Mouse (Mus musculus): ENCODE results near the gene Pp2d1.

GRCm38 (mm10) chr17:53554088-53554487, 14.8 kb upstream of the Pp2d1 start:
- TF ChIP-seq CTCF (IDR thresholded peaks at IDR 0.05; ENCODE audit: control insufficient read depth, insufficient read depth, insufficient read length) = no peak
- TF ChIP-seq MYOG (IDR thresholded peaks at IDR 0.05; ENCODE audit: control insufficient read depth, extremely low read depth, insufficient read length) = no peak
- TF ChIP-seq FOSL1 (IDR thresholded peaks at IDR 0.05; ENCODE audit: insufficient read depth, low read length, poor library complexity, severe bottlenecking) = no peak
- TF ChIP-seq USF1 (IDR thresholded peaks at IDR 0.05; ENCODE audit: low read depth) = no peak
- TF ChIP-seq CEBPB (IDR thresholded peaks at IDR 0.05; ENCODE audit: low read depth) = no peak
